Mouse (Mus musculus) right cerebral cortex, postnatal 4 days (tissue): ENCODE data around the gene Ablim1.

Source experiments
- DNase-seq: peaks from one replicate; pipeline ENCODE4 v3.0.0-alpha.2; 2022

The Ablim1 gene

DNA sequence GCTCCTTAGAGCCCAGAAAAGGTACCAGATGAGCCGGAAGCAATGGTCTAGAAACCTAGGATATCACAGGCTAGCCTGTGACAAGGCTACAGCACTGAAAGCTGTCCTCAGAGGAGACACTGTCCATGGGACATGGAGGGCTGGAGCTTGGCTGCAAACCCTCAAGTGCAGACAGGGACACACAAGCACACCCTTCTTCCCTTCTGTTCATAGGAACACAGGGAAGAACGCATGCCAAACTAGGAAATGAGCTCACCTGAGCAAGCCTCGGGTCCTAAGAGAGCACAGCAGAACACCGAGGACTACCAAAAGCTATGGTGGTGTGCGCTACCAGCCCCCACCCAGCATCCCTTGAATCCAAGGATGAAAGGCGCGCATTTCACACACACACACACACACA, 262.7 kb downstream of the Ablim1 start:
- DNase-seq, result no peak

DNA sequence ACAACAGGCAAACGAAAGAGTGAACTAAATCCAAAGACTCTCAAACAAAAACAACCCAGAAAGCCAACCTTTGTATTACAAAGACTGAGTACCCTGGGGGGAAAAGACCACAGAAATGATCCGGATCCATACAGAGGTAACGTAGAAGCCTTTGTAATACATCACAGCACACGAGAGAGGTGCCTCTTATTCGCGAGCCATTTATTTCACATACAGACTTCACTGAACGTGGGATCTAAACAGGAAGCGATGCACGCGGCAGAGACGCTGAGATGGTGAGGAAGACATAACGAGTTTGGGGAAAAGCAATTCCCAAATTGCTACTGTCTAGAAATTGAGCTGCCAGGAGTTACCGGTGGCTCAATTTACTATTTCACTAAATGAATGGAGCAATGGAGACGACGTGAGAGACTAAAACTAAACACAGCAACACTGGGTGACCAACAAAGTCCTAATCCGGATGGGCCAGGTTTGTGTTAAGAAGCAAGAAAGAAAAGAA, 265.1 kb downstream of the Ablim1 start:
- DNase-seq, result no peak

DNA sequence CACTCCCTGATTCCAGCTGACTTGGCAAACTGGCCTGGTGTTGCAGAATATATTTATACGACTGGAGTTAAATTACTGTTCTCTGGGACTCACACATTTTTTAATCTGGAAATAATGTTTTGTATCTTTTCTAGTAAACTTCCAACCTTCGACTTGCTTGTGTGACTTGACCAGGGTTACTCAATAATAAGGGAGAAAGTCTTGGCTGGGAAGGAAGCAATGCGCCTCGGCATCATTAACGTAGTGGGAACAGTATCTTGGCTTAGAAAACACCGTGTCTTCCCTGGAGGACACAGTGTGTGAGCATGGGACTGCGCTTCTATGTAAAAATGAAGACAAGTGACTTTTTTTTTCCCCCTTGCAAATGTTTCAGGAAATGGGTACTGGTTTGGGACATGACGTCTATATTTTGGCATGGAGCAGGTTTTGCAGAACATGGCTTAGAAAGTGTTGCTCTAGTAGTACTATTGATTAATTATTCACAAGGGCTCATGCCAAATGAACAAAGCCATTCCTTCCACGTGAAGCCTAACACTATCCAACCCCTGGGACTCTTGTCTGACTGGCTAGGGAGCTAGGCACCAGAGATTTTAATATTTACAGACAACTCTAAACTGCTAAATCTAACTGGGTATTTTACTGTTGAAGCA, 266.9 kb downstream of the Ablim1 start:
- DNase-seq, result no peak

DNA sequence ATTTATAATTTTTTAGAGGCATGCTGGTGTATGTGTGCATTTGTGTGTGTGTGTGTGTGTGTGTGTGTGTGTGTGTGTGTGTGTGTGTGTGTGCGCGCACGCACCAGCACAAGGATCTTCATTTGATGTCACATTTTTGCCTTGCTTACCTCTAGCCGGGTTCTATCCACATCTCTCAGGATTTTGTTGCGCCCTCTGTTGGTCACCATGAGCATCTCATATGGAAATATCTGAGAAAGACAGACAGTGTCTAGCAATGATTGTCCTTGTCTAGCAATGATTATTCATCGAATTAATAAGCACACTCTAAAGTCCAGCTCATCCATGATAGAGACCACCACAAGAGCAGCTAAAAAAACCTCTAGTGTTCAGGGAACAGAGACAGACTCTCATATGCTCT, 275.5 kb downstream of the Ablim1 start:
- peak; percentile 49 for DNase-seq

DNA sequence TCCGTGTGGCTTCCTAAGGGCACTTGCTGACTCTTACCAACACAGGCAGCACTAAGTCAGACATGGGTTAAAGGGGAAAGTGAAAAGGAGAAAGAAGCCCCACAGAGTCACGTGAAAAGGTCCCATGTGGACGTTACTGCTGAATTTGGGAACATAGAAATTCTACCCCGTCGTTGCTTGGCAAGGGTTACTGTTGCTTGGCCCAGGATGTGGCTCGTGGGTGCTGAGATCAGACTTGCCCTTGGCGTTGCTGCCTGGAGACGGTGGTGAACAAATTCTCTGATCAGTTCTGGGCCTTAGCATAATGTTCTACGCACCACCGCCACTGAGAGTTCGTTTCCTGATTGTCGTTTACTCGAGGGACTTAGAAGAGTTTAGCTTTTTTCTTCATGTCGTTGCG, 277.9 kb downstream of the Ablim1 start:
- DNase-seq, result no peak

DNA sequence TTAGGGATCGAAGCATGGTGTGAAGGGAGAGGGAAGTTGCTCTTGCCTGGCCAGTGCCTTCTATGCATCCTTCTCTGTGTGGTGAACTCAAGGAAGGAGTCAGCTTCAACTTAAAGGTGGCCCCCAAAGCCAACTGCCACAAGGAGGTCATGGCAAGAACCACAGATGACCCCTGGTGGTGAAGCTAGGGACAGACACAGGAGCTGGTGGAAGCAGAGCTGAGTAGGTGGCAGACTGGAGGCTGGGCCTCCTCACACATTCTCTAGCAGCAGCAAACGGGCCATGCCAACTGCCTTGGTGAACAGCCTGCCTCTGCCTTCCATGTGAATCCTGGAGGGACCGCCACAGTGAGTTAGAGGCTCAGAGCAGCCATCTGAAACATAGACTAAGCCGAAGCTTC, 283.1 kb downstream of the Ablim1 start:
- peak; percentile 37 for DNase-seq

DNA sequence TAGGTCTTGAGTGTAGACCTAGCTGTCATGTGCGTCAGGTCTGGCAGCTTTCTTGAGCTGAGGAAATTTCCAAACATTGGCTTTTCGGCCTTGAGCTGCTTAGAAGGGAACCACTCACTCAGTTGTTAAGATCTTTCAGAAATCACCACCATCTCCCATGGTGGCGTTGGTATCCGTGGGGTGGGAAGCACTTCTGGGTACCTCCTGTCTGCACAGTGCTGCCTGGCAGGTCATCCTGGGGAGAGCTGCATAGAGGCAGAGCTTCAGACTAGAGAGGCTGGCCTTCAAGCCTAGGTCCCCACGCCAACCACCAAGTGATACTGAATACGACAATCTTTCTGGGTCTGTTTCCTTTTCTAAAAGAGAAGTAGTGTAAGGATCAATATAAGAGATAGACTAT, 285.3 kb downstream of the Ablim1 start:
- DNase-seq, result no peak

DNA sequence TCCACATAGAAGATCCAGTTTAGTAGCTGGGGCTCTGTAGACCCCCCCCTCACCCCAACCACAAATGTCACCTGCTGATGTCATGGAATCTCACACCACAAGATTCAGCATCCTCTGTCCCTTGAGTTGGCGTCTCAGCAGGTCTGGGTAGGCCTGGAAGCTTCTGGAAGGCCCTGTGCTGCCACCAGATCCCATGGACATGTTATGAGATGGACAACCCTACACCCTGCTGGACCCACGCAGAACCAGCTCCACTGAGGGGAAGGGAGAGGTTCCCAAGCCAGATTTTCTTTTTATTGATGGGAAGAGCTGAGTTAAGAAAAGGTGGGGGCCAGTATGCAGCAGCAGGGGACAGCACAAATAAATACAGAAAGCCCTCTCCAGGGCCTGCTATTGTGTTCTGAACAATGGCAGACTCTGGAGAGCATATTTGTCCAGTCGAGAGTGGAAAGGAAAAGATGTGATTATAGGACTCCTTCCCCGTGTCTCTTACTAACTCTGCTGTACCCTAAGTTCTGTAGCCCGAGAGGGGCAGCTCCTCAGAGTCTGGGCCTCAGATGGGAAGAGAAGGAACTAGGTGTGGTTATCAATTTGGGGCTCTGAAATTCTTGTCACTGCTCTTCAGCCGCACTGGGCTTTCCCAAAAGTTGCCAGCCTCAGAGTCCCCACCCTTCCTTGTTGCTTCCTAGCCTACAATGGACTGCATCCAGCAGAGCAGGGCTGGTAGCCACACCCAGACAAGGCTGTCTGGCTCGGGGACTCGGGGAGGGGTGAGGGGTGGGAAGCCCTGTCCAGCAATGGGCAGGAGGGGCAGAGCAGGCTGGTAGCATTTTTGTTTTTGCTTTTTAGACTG, 286.2 kb downstream of the Ablim1 start:
- no peak for DNase-seq

DNA sequence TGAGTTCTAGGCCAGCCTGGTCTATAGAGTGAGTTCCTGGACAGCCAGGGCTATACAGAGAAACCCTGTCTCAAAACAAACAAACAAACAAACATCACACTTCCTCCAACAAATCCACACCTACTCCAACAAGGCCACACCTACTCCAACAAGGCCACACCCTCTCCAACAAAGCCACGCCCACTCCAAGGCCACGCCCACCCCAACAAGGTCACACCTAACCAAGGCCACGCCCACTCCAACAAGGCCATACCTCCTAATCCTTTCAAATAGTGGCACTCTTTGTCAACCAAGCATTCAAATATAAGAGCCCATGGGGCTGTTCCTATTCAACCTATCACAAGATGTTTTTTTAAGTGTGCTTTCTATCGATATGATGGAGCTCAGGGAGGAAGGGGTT, 288.2 kb downstream of the Ablim1 start:
- DNase-seq, result no peak

DNA sequence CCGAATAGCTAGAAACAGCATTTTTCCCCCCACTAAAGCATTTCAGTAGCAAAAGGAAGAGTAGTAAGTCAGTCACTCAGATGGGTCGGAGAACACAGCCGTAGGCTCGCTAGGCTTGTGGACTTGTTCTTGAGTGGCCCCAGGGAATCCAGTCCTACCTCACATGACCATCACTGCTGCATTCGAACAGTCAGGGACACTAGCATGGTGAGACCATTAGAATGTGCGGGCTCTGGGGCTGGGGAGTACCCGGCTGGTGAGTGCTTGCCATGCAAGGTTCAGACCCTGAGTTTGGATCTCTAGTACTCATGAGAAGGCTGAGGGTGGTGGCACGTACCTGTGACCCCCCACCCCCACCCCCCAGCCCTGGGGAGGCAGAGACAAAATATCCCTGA, 296.9 kb downstream of the Ablim1 start:
- no peak for DNase-seq

DNA sequence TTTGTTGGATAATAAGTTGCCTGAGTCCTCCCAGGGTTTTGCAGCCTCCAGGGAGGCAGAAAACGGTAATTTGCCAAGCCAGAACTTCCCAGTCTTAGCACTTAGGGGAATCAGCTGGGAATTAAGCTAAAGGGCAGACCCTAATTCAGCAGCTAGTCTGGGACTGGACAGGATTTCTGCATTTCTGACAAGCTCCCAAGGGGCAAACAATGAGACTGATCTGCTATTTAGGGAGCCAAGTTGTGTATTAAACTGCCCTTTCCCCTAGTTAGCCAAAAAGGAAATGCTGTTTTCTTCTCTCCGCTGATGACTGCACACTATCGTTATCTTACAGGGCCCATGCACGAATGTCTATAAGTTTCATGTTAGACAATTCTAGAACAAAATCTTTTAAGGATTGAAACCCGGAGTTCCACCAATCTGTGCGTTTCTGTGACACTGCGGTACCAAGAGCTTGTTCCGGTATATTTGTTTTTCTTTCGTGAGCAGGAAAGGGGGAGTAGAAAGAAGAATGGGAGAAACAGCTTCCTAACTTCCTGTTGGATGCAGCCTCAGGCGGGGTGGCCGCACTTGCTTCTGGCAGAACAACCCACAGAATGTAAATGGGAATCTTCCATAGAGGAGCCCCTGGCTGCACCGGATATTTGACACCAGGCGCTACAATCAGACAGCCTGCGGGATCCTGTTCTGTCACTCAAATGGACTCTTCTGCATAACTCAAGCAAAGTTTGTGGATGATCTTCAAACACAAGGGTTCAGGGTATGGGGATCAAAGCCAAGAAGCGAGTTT, 297.5 kb downstream of the Ablim1 start:
- no peak for DNase-seq

DNA sequence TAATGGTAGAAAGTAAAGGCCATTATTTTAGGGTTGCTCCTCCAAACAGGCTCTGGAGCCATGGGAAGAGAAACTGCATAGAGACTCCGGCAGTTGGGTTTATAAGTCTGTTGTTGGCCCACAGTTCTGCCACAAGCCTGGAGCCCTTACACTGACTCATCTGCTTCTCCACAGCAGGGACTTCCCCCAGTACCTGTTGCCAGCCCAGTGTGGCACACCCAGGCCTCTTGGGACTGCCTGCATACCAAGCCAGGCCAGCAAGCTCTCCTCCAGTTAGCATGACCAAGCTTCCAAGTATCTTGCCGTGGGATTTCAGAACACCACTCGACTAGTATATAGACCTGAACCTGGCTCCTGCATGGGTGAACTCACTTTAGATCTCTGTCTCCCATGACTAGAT, 299.9 kb downstream of the Ablim1 start:
- DNase-seq, result no peak

DNA sequence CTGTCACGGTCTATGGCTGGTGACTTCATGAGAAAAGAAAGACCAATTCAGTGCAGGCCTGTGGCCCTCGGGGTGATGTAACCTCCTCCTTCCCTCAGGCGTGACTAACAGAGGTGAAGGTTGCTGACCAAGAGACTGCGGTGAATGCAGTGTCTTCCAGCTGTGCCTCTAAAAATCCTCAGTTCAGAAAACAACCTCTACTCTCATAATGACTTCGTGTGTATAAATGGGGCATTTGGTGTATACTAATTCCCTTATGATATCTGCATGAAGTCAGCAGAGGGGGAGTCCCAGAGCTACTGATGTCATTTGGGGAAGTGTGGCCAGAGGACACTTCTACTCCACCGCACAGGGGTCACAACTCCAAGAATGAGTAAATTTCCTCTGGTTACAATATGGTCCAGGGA, 301.4 kb downstream of the Ablim1 start:
- DNase-seq, result no peak

DNA sequence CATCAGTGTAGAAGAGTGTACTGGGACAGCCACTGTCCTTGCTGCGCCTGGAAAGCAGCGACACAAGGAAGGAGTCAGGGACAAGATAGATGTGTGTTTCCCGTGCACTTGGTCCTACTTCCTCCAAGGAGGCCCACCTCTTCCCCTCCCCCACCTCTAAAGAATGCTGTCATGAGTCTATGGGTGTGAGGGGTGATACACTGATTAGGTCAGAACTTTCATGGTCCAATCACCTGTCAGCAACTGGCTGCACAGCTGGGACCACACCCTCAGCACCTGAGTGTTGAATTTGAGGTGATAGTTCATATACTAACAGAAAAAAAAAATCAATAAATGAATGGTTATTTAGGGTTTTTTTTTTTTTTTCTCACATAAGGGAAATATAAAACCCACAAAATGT, 302.7 kb downstream of the Ablim1 start:
- DNase-seq, result no peak

DNA sequence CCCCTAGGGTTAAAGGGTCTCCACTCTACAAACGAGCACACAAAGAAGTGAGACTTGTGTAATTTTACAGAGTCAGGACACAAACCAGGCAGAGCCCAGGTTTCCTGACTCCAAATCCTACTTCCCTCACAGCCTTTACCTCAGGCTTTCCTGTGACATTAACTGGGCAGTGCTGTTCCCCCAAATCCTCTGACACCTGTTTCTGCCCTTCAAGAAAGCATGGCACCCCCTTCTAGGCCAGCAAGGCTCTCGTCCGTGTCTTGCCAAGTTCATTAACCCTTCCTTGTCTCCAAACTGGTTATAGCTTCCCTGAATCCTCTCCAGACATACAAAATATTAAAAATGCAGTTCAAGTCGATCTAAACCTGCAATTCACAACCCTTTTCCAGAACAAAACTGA, 304.7 kb downstream of the Ablim1 start:
- no peak for DNase-seq

DNA sequence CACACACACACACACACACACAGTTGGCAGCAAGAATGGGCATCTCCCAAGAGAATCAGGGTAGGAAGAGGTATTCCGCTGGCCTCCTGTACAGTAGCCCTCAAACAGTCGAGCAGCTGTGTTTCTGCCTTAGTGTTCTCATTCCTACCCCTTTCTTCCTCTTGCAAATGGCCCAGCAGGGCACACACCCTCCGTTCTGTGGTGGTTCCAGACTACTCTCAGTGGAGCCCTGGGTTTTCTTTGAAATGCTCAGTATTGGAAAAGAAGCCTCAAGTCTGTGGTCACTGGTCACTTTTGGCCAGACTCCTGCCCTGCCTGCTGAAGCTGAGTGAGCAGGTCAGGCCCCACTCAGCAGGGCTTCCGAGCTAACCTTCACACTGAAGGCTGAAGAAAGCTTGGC, 305.1 kb downstream of the Ablim1 start:
- DNase-seq, result no peak

DNA sequence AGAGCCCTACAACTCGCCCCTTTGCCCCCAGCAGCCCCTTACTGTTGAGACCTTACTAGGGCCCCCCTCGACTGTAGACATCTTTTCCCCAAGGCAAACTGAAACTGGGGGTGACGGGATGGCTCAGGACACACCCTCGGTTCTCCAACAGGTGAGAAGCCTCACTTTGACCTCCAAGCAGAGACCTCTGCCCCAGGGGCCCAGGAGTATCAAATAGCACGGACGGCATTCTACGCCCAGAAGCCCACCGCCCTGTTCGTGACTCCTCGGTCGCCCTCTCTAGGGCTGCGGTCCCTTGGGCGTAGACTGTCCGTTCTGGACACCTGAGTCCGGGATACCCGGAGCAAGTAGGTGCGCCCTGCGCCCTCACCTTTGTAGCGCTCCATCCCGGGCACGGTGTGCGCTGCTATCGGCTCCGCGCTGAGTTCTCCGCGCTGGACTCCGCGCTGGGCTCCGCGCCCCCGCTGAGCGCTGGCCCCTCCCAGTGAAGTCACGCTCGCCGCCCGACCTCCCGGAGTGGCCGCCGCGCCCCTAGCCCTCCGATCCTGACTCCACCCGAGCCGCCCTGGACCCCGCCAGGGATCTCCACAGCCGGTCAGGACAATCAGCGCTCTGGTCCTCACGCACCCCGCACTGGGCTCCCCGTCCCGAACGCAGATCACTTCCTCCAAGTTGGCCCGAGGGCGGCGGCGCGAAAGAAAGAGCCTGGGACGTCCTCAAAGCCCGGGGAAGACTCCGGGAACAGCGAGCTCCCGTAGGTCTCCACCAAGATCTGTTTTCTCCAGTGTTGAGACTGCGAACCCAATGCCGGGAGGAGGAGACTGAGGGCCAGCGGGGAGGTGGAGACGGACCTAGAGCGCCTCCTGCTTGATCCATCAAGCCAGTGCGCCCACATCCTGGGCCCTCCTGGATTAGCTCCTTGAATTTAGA, 306.7 kb downstream of the Ablim1 start, which contains the start of gene Afap1l2:
Gene Afap1l2, minus strand, starts transcription at position 448 of the 930 bp plus-strand sequence.
- DNase-seq, result peak; percentile 41

DNA sequence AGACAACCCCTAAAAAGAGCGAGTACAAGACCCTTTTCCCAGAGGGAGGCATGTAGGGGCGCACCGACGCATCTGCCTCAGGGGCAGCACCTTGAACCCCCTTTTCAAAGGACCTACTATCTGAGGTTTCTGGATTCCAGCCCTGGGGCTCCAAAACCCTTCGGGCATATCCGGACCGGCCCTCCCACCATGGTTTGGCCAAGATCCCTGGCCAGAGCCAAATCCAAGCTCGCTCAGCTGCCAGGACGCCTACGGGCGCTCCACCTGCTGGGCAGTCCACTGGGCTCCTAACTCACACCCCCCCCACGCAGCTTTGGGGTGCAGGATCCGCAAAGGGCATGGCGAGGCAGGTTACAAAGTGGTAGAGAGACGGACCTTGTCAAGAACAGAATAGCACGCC, 307.4 kb downstream of the Ablim1 start:
- peak; percentile 42 for DNase-seq

DNA sequence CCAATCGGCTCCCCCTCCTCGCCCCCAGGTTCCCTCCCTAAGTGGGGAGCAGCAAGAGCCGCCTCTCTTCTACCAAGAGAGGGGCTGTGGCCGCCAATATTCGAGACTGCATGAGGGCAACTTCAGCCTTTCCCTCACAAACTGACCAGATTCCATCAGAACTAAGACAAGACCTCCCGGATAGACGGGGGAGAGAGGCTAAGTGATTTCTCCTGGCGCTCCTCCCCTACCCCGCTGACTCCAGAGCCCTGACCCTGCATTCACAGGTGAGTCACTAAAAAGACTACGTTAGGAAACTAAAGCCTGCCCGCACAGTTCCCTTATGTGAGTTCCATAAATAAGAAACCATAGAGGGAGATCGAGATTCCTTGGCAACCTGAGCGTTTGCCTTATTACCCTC, 307.9 kb downstream of the Ablim1 start:
- DNase-seq, result no peak

DNA sequence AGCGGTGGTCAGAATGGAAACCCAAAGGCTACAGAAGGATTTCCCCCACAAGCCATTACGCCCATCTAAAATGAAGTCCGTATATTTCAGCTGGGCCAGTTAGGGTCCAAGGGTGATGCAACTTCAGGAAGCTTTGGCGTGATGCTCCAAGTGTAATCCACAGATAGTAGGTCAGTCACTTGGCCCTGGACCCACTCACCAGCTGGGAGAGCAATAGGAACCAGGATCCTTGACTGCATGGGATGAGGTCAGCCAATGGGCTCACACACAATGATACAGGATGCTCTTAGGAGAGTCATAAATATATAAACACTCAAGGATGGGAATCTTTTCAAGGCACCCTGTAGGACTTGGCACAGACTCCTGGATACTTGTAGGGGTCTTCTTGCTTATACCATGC, 309.7 kb downstream of the Ablim1 start:
- no peak for DNase-seq

DNA sequence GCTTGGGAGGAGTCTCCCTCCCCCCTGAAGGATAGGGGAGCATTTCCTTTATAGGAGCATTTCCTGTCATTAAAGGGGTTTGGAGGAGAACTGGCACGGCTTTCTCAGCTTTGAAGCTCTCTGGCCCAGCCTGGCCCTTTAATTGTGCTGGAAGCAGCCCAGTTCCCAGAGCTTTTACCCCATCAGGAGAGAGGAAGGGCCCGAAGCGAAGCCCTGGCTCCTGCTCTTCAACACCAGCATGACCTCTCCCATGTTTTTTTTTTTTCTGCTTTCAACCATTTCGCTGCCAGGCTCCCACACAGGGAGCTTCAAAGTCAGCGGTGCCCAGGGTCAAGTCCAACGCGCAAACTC, 311.3 kb downstream of the Ablim1 start:
- no peak for DNase-seq

DNA sequence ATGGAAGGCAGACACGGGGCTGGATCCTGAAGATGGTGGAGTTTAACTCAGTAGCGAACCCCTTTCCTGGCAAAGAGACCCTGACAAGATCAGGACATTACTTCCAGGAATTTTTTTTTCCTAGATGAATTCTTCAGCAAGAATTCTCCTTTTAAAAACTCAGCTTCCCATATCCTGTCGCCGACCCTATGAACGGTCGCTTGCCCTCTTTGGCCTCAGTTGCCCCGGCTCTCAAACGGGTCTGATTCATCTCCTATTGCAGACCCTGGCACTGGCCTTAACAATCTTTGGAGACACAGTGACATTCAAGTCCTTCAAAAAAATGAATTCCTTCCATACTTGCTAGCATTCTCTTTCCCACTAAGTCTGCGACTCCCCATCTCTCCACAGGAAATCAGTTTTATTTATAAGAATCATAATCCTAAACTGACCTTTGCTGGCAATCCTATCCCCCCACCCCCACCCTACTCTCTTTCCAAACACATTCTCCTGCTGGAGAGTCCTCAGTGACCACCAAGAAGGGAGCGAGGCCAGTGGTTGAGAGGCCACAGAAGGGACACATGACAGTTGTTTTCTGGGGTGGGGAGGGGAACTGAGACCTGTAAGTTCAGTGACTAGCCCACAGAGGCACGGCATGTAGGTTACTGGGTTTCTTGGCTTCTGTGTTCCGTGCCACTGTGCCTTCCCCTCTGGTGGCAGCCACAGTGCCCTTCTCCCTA, 311.8 kb downstream of the Ablim1 start:
- DNase-seq, result no peak
